Mouse (Mus musculus): Measurements from ENCODE around the gene Nin. TPM values are rescaled to one million over a fixed set of nuclear protein-coding genes. Genes with fewer than 3 reads are reported as not detected.

Nin gene
- polyA plus RNA-seq, 1 experiment from 2014 or later = 9.4 TPM

DNA sequence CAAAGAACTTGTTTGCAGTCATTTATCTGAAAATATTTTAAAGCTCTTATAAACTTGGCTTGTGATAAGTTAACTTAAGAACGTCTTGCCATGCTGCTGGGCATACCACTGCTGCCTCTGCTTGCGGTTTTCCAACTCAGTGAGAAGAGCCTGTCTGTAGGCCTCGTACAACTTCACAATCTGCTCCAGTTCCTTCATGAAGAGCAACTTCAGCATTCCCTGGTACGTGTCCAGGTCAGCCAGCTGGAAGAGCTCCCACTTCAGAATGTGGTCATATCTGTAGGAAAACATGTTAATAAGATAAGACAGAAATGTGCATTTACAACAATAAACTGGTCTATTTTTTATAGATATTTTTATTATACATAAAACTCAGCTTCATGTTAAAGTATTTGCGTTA, 147.4 kb downstream of the Nin start:
- Histone ChIP-seq H3K27ac (ENCODE audit: low read depth, low read length) (no peak overlapping the region), H3K4me1 (ENCODE audit: control insufficient read depth, insufficient read depth, low read depth, low read length) (no peaks in the 10 kb centered on the region), H3K4me3 (ENCODE audit: low read length) (no peak overlapping the region), H3K9me3 (ENCODE audit: control insufficient read depth, low read length) (no peaks in the 10 kb centered on the region), H3K4me2 (ENCODE audit: low read length) (no peak overlapping the region), H3K9ac (ENCODE audit: low read depth, low read length) (no peak overlapping the region), H3K27me3 (replicated peaks; ENCODE audit: control insufficient read depth, insufficient read depth, low read length) (no peaks in the 10 kb centered on the region), H3K36me3 (ENCODE audit: control insufficient read depth, insufficient read depth, low read length) (peaks cover 22% of the 10 kb centered on the region)
- ATAC-seq = no peak
- WGBS = 91% methylated on average over 5 of the region's 5 CpGs

- ATAC-seq = no peak
These were observed 147.9 kb downstream of the Nin start for GRCm38 (mm10) chr12:69965644-69966043.

DNA sequence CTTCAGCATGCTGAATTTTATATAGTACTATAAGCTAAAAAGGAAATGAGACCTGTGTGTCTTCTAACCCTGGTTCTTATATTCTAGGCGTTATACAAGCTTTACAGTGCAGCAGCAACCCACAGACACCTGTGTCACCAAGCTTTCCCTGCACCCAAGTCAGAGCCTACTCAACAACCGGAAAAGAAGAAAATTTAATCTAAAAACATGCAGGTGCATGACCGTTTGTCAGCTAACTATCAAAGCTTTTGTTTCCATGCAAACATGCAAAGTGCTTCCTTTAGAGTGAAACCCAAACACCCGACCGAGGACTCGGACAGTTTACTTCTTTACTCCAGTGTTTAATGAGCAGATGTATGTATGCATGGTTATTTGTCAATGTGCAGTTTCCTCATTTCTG, 150.4 kb downstream of the Nin start:
- 87% methylated on average over 6 of the region's 6 CpGs for WGBS
- H3K27me3 ChIP-seq (replicated peaks; ENCODE audit: control insufficient read depth, insufficient read depth, low read length) = no peaks in the 10 kb centered on the region
- H3K4me3 ChIP-seq (ENCODE audit: low read length) = no peak overlapping the region
- H3K9me3 ChIP-seq (ENCODE audit: control insufficient read depth, low read length) = no peaks in the 10 kb centered on the region
- no peak for ATAC-seq
- peaks cover 23% of the 10 kb centered on the region for H3K36me3 ChIP-seq (ENCODE audit: control insufficient read depth, insufficient read depth, low read length)
- no peak overlapping the region for H3K4me2 ChIP-seq (ENCODE audit: low read length)
- no peak overlapping the region for H3K9ac ChIP-seq (ENCODE audit: low read depth, low read length)
- H3K4me1 ChIP-seq (ENCODE audit: control insufficient read depth, insufficient read depth, low read depth, low read length) = no peaks in the 10 kb centered on the region
- no peak overlapping the region for H3K27ac ChIP-seq (ENCODE audit: low read depth, low read length)

More at GRCm38 (mm10) chr12:69965644-69966043, 147.9 kb downstream of the Nin start:
- no peak overlapping the region for H3K4me3 ChIP-seq (ENCODE audit: low read length)
- H3K36me3 ChIP-seq (ENCODE audit: control insufficient read depth, insufficient read depth, low read length) = peaks cover 24% of the 10 kb centered on the region
- no peak overlapping the region for H3K27ac ChIP-seq (ENCODE audit: low read depth, low read length)
- no peaks in the 10 kb centered on the region for H3K9me3 ChIP-seq (ENCODE audit: control insufficient read depth, low read length)
- H3K9ac ChIP-seq (ENCODE audit: low read depth, low read length) = no peak overlapping the region
- H3K27me3 ChIP-seq (replicated peaks; ENCODE audit: control insufficient read depth, insufficient read depth, low read length) = no peaks in the 10 kb centered on the region
- WGBS = 86% methylated on average over 3 of the region's 3 CpGs
- H3K4me1 ChIP-seq (ENCODE audit: control insufficient read depth, insufficient read depth, low read depth, low read length) = no peaks in the 10 kb centered on the region
- no peak overlapping the region for H3K4me2 ChIP-seq (ENCODE audit: low read length)

DNA sequence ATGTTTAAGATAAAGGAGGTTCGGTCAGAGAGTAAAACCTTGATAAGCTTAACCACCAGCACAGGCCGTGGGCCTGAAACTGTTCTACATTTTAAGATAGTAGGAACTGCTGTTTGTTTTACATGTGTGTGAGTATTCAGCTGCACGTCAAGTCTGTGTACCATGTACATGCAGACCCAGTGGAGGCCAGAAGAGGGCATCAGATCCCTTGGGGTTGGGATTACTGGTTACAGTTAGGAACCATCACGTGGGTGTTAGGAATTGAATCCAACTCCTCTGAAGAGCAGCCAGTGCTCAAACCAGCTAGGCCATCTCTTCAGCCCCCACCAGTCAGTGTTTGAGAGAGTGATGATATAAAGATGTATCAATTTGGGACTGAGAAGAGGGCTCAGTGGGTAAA, 151.0 kb downstream of the Nin start:
- peaks cover 26% of the 10 kb centered on the region for H3K36me3 ChIP-seq (ENCODE audit: control insufficient read depth, insufficient read depth, low read length)
- H3K4me3 ChIP-seq (ENCODE audit: low read length) = no peak overlapping the region
- H3K27ac ChIP-seq (ENCODE audit: low read depth, low read length) = no peak overlapping the region
- no peak overlapping the region for H3K9ac ChIP-seq (ENCODE audit: low read depth, low read length)
- 66% methylated on average over 4 of the region's 4 CpGs for WGBS
- H3K4me1 ChIP-seq (ENCODE audit: control insufficient read depth, insufficient read depth, low read depth, low read length) = no peaks in the 10 kb centered on the region
- ATAC-seq = no peak
- no peak overlapping the region for H3K4me2 ChIP-seq (ENCODE audit: low read length)
- no peaks in the 10 kb centered on the region for H3K27me3 ChIP-seq (replicated peaks; ENCODE audit: control insufficient read depth, insufficient read depth, low read length)
- H3K9me3 ChIP-seq (ENCODE audit: control insufficient read depth, low read length) = no peaks in the 10 kb centered on the region

Other genes with a start within 250 kb of the Nin start
- 159 and 167 TPM in 2 replicates for gene Atl1, start 221.1 kb downstream of the Nin start, polyA plus RNA-seq (2015; fragmentation: Nextera tagmentation; extraction: Ambion mirVana)
- 22.8 and 25.2 TPM in 2 replicates for gene Map4k5, start 220.5 kb downstream of the Nin start, polyA plus RNA-seq (2015; fragmentation: Nextera tagmentation; extraction: Ambion mirVana)
- 0.23 and 0.67 TPM in 2 replicates for gene Sav1, start 126.7 kb downstream of the Nin start, polyA plus RNA-seq (2015; fragmentation: Nextera tagmentation; extraction: Ambion mirVana)
- 0.18 and 0.27 TPM in 2 replicates for gene Abhd12b, start 40.4 kb upstream of the Nin start, polyA plus RNA-seq (2015; fragmentation: Nextera tagmentation; extraction: Ambion mirVana)
- 9.6 and 9.9 TPM in 2 replicates for gene Pygl, start 117.8 kb upstream of the Nin start, polyA plus RNA-seq (2015; fragmentation: Nextera tagmentation; extraction: Ambion mirVana)
- 98.0 and 108 TPM in 2 replicates for gene Trim9, start 233.9 kb upstream of the Nin start, polyA plus RNA-seq (2015; fragmentation: Nextera tagmentation; extraction: Ambion mirVana)